Mouse (Mus musculus) mouse trophoblast stem cell (cell line): ENCODE measurements around the gene Arsg.

Experiments used
- in situ Hi-C, 2 experiments: fragments of 300-500 bp; cut with MseI, MboI; formaldehyde crosslinking; loops; 2 replicates in 1 of 2; 3 replicates in 1 of 2; pipeline ENCODE4 v1.15.1; 2025

The Arsg gene

DNA sequence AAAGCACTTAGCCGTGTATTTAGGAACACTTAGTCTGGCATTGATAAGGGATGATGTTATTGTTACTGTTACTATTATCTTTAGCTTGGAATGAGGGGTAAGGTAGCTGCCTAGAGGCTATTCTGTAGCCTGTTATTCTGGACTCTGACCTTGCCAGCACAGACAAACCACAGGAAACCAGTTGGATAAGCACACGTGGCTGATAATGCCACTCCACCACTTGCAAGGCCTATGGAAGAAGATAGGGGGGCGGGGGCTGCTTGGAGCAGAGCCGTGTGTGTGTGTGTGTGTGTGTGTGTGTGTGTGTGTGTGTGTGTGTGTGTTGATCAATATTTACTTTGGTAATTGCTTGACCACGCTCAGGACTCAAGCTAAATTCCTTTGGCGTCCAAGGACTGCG is 72.1 kb downstream of the Arsg start:
- in situ Hi-C loops = no loop called here

DNA sequence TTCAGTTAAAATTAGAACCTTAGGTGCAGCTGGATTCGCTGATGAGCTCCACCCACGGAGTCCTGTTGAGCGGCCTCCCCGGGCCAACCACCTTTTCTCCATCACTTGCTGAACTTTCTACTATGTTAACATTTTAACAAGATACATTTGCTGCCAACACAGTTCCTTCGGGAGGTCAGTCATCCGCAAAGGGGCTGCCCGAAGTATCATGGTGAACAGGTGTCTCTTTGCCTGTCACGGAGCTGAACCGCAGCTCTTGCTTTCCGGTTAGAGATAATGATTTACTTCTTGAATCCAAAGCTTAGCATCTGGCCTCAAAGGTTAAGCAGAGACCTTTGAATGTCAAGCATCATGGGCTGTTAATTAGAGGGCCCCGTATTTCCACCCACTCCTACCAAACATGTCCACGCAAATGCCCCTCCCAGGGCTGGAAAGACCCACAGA is 72.5 kb downstream of the Arsg start:
- in situ Hi-C loops = no loop called here

DNA sequence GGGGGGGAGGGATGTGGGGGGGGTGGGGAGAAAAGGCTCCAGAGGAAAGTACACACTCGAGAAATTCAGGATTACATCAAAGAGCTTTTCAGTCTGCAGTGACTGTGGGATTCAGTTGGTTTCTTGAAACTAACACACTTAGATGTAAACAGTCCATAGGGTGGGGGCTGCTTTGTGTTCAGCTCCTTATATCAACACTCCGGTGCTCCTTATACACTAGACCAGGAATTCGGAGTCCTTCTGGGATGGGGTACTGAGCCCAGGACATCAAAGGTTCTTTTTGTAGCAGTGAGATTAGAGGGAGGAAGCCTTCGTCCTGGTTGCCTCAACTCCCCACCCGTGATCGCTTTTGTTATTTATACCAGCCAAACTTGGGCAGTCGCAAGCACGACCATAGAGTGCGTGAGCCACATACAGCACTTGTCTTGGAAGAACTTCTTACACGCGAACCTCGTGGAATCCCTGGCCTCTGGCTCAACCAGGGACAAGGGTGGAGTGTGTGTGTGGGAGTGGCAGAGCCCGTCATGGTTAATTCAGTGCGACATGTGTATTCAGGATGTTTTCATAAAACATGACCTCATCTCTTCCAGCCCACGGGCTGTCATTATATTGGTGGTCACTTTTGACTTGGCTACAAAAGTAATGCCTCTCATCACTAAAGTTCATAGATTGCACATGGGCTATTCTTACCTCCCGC is 73.3 kb downstream of the Arsg start:
- in situ Hi-C loops = no loop called here

DNA sequence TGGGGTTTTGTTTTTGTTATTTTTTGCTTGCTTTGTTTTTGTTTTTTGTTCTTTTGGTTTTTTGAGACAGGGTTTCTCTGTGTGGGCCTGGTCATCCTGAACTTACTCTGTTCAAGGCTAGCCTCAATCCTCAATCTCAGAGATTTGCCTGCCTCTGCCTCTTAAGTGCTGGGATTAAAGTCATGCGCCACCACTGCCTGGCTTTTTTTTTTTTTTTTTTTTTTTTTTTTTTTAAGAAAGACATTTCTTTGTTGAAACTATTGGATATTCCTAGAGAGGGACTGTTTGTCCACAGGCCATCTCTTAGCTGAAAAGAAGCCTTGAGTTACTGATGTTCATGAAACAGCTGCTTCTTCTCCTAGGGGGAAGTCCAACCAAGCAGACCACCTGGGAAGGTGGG is 74.5 kb downstream of the Arsg start:
- in situ Hi-C loops = no loop called here

DNA sequence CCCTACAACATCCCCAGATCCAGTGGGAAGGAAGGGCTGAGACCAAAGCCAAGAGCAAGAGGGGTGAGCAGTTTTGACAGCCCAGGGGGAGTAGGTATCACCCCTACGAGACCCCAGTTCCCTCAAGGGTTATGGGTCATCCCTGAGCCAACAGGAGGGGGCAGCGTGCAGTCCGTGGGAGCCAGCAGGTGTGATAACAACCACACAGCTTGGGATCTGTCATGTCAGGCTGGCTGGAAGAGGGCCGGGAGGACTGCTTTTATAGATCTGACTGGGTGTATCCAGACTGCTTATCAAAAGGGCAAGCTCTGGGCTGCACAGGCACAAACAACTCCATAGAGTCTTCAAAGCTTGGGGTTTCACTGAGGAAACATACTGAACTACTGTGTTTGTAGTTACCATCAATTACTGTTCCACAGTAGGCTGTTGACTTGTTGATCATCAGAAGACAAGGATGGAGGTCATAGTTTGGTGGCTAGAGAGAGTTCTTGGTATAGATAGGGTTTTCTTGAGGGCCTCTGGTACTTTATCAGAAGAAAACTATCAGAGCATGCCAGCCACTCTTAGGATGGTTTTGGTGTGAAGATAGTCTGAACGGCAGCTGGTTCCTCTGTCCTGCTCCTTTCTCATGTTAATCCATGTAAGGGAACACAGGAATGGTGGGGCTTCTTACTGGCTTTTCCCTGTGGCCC is 76.6 kb downstream of the Arsg start:
- in situ Hi-C loops = no loop called here

DNA sequence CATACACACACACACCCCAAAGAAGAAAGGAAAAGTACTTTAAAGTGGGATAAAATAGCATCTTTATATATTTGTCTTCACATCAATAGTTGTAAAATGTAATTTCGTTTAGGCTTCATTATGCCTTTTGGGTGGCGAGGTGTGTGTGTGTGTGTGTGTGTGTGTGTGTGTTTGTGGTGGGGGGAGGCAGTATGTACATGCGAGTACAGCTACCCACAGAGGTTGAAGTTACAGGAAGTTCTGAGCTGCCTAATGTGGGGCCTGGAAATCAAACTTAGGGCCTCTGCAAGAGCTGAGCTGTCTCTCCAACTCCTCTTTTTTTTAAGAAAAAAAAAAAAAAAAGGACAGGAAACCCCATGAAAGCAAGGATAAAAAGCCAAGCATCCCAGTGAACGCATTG is 80.7 kb downstream of the Arsg start:
- in situ Hi-C loops = no loop called here

DNA sequence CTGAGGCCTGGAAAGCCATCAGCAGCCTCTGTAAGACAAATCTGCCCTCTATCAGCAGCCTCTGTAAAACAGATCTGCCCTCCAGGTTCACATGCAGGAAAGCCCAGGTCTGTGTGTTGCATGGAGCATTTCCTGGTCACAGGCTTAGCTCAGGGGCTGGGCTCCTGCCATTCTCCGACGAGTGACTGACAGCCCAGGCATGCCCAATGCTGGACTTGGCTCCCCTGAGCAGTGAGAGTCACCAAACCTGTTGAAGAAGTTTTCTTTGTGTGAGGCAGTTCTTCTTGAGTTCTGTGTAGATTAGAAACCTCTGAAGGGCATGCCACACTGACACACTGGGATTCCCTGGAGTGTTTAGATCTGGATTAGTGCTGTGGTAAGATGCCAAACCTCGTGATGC is 81.3 kb downstream of the Arsg start:
- in situ Hi-C loops = no loop called here

DNA sequence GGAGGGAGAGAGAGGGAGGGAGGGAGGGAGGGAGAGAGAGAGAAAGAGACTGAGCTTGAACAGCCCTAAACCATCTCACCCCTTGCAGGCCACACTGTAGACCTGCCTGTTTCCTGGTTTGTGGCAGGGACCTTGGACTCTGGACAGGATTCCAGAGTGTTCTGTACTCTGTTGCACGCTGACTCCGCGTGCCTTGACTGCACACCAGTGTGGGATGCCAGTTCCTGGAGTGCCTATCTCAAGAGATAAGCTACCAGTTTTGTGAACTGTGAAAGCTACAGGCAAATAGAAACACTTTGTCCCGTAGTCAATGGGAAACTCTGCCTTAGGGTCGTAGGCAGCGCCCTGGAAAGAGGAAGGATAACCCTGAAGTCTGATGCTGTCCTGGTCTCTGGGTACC is 83.0 kb downstream of the Arsg start:
- in situ Hi-C loops = no loop called here

DNA sequence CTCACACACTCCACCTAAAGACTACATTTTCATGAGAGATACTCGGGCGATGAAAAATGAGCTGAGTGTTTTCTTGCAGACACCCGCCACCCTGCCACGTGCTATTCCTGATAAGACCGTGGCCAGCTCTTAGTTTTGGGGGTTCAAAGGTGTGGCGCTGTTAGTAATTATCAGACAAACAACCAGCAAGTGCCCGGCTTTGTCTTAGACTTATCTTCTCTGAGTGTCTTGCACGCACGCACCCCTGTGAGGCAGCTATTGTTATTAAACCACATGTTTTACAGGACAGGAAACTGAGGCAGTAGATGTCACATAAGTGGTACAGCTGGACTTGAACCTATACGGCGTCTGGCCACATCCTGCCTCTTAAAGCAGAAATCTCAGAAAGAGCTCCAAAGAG is 84.2 kb downstream of the Arsg start:
- in situ Hi-C loops = no loop called here

DNA sequence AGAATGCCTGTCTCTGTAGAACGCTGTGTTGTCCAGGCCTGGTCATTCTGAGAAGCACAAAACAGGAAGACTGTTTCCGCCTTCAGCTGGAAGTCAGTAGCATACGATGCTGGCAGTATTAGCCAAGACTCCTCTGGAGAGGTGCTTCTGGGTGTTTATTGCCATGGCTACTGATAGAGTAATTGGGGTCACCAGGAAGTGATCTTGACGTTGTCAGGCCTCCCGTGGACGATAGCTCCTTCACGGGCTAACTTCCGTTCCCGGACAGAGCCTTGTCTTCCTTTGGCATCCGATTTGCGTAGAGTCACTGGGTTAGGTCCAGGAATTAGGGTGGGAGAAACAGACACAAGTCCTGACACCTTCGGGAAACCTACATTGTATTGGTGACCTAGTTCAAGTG is 86.1 kb downstream of the Arsg start:
- in situ Hi-C loops = no loop called here

DNA sequence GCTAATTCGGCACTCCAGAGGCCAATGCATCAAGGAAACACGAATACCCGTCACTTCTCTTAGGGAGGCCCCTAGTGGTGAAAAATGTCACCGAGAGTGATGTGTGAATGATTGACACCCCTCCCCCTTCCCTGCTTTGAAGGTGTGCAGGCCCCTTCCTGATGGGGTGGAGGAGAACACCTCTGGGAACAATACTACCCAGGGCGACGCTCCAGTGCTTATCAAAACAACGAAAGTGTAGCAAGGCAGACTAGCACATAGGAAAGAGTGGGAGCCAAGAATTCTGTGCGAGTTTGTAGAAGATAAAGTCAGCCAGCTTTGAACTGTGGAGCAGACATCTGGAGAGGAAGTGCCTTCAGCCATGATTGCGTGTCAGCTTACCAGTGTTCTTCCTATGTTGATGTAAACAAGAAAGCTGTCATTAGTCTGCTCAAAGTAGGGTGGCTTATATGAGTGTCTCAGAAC is 87.7 kb downstream of the Arsg start:
- in situ Hi-C loops = no loop called here

DNA sequence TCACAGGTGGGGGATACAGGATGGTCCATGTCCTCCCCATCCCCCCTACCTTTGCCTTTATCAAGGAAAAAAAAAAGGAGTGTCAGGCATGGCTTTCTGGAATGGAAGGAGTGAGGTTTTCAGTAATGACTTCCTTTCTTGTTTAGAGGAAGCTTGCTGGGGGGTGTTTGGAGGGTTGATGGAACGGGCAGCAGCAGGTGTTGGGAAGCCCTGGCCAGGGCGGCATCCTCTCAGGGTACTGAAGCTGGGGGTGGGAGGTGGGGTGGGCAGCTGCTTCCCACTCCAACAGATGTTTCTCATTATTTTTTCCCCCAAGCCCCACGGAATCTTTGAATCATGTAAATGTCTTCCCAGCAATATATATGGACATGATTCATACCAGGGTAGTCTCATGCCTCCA is 88.3 kb downstream of the Arsg start:
- in situ Hi-C loops = no loop called here

DNA sequence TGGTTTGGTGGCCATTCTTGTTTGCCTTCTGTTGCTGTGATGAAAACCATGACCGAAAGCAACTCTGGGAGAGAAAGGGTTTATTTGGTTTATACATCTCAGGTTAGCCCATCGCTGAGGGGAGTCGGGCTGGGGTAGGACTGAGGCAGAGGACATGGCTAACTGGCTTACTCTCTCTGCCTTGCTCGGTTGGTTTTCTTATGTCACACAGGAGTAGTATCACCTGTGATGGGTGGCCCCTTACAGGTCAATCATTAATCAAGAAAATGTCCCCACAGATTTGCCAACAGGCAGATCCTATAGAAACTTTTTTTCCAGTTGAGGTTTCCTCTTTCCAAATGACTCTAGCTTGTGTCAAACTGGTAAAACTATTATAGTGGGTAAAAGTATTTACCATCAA is 90.5 kb downstream of the Arsg start:
- in situ Hi-C loops = no loop called here

DNA sequence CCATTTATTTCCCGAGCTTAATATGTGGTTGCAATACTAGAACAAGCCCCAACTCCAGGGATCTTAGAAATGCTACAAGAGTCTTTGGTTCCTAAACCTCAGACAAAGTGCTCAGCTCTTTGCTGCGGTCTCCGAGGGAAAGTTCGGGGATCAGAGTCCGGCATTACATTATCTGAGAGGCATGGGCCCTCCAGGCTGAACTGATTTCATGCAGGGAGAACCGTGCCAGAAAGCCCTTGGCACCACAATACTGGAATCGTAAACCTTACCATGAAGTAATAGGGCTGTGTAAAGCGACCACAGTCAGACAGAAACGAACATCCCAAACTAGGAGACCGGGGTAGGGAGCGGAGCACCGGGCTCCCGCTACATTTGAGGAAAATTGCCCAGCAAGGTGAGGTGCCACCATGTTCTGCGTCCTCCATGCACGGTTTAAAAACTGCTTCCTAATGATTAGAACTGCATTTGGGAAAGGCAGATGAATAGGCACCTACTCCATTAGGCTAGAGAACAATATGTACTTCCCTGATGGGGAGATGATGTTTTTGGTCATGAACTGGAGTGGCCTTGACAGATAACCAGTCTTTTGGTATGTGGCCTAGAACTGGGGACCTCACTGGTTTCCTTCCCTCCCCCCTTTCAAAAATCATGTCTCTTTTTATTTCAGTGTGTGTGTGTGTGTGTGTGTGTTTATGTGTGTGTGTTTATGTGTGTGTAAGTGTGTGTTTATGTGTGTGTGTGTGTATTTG is 91.5 kb downstream of the Arsg start:
- in situ Hi-C loops = no loop called here

DNA sequence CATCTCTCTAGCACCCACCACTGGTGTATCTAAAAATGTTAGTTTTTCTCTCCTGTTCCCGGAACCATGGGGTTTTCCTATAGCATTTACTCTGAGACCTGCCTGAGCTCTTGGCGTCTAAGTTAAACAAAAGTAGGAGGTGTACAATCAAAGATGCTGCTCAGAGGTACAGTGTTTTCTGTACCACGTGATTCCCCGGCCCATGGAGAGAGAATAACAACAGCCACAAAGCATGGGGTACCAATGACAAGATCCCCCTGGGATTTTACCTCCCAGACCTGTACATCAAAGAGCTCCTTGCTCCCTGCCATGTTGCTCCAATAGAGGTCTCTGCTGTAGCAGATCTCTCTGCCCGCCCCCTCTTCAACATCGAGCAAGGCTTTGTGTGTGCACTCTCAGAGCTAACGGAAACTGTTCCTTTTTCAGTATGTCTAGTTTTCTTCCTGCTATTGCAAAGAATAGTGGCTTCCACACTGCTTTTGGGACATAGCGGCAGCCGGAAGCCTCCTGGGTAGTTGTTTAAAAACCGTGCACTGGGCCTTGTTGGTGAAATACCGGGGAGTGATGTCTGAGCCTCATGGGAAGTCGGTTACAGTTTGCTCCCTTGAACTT is 95.9 kb downstream of the Arsg start:
- in situ Hi-C loops = no loop called here

DNA sequence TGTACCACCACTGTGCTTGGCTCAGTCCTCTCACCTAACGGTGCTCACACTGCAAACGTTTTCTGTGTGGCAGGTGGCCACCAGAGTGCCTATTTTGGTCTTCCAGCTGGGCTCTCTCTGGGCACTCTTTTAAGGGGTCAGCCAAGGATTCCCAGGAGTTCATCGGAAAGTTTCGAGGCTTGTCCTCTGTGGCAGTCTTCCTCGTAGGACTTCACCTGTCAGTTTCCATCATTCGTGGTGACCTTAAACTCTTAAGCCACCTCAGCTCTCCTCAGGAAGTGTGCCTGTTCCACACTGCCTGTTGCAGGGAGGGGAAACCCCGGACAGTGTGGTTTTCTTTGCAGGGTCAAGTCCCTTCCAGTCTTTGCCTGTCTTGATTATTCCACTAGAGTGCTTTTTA is 96.6 kb downstream of the Arsg start:
- in situ Hi-C loops = no loop called here

DNA sequence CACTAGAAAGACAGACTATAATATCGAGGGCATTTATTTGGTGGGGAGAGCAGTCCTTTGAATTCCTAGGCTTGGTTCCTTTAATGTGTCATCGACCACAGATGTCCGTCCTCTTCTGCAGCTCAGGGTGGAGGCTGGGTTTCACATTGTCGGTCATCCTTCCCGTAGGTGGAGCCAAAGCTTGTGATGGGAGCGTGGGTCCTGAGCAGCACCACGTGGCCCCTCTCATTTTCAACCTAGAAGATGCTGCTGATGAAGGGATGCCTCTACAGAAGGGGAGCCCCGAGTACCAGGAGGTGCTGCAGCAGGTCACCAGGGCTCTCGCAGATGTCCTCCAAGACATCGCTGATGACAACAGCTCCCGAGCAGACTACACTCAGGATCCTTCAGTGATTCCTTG is 98.9 kb downstream of the Arsg start:
- in situ Hi-C loops = no loop called here

DNA sequence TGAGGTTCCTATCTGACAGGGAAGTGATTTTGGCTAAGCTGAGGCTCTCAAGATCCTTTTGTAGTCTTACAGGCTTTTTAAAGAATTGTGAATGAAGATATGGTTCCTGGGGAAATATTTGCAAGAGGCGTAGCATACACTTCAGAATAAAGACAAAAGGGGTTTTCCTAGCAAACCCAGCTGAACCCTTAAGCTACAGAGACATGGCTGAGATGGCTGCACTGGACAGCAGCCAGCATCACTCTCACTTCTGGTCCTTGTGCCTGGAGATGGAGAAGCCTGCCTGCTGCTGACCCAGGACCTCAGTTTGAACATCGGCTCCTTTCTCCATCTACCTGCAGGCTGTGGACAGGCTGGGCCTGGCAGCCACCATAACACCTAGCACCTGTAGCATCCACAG is 101.4 kb downstream of the Arsg start:
- in situ Hi-C loops = loop anchor here (25.0 kb wide), 1 partner anchor 262 kb away; no protein-coding TSS in a partner anchor

DNA sequence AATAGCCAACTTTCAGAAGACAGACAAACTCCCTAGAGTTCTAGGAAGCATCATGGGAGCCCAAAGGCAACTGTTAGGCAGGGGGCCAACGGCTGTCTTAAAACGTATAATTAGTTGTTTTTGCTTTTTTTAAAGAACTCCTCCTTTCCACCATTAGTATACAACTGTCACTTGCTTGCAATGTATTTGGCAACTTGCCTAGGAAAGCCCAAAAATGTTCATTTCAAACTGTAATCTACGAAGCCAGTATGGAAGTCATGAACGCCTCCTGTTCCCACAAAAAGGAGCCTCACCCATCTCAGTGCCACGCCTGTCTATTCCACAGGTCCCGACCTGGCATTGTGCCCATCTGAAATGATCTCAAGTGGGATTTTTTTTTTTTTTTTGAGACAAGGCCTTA is 102.7 kb downstream of the Arsg start:
- in situ Hi-C loops = loop anchor here (25.0 kb wide), 1 partner anchor 264 kb away; no protein-coding TSS in a partner anchor

DNA sequence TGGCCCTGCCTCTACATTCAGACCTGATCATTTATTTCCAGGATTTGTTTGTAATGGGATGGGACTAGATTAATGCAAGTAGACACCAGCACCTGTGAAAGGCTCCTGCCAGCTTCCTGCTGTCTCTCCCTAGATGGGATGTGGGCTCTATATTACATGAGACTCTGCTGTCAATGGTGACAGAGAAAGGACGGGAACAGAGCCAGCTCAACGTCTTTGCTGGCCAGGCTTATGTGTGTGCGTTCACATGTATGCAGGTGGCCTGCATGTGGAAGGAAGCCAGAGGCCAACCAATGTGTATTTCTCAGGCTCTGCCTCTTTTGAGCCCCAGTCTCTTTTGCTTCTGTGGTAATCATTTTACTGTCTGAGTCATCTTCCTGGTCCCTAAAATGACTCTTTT is 105.4 kb downstream of the Arsg start:
- in situ Hi-C loops = loop anchor here (25.0 kb wide), 1 partner anchor 266 kb away; no protein-coding TSS in a partner anchor

DNA sequence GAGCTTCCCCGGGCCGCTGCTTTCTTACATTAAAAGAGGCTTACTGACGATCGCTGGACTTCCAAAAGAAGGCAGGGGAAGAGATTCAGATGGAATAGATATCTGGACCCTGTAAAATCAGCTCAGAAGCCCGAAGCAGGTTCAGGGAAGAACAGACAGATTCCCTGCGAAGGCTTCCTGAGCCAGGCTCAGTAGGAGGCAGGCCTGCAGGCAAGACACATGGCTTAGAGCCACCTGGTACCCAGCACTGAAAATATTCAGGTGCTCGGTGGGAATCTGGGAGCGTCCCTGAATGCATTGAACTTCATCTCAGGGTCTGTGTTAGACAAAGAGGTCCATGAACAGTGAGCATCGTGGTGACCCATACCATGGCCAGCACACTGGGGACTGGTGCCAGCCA is 106.8 kb downstream of the Arsg start:
- in situ Hi-C loops = loop anchor here (5.0 to 25.0 kb wide), 3 partner anchors 133 to 268 kb away; no protein-coding TSS in a partner anchor

DNA sequence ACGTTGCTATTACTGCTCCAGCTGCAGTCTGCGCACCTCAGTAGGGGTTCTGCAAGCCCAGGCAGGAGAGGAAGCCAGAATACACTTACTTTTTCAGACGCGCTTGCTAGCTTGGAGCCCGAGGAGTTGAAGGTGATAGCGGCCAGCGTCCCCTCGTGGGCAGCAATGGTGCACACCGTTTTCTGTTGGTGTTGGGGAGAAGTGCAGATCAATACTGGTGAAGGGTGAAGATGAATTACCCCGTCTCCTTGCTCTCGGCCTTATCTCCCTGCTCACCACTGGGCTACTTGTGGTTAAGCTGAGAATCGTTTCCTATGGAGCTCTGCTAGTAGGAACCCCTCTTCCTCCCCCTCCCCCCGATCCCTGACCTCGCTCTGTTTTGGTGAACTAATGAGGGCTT is 110.8 kb downstream of the Arsg start:
- in situ Hi-C loops = loop anchor here (5.0 to 25.0 kb wide), 3 partner anchors 137 to 272 kb away; no protein-coding TSS in a partner anchor
